Mouse (Mus musculus) liver, postnatal 0 days (tissue): ENCODE measurements around the gene Cd300lg.

Experiments
- CTCF ChIP-seq: sonication (generic); IDR thresholded peaks from 2 replicates; pipeline ENCODE4 v1.5.1; 2016; ENCODE audit warnings: antibody characterized with exemption, low read depth
- EP300 ChIP-seq: IDR thresholded peaks from 2 replicates; pipeline ENCODE4 v1.6.1; 2016; ENCODE audit warnings: antibody characterized with exemption, low read depth, mild to moderate bottlenecking

GRCm38 (mm10) chr11:102015472-102015871 lies 25.8 kb upstream of the Cd300lg start:
- TF ChIP-seq CTCF (no peak), EP300 (no peak)
